Mouse (Mus musculus): ENCODE data around the gene Fkrp. TPM values are rescaled to one million over a fixed set of nuclear protein-coding genes. Genes with fewer than 3 reads are reported as not detected.

Gene Fkrp
- polyA plus RNA-seq, 1 experiment from 2014 or later = 14.2 TPM

DNA sequence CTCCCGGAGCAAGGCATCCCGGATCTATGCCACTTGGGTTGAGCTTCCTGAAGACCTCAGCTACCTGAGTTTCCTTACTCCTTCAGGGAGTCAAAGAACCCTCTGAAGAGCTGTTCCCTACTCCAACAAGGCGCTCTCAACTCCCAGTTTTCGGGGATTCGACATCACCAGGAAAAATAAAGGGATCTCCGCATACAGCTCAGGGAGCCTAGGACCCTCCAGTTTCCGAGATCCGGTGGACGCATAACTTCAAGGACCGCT is 35.0 kb downstream of the Fkrp start:
- WGBS = 0% methylated on average over 10 of the region's 10 CpGs
- TF ChIP-seq CTCF (IDR thresholded peaks at IDR 0.05; ENCODE audit: low read depth) = no peak
- no peak for TF ChIP-seq EP300 (optimal IDR thresholded peaks at IDR 0.05)

DNA sequence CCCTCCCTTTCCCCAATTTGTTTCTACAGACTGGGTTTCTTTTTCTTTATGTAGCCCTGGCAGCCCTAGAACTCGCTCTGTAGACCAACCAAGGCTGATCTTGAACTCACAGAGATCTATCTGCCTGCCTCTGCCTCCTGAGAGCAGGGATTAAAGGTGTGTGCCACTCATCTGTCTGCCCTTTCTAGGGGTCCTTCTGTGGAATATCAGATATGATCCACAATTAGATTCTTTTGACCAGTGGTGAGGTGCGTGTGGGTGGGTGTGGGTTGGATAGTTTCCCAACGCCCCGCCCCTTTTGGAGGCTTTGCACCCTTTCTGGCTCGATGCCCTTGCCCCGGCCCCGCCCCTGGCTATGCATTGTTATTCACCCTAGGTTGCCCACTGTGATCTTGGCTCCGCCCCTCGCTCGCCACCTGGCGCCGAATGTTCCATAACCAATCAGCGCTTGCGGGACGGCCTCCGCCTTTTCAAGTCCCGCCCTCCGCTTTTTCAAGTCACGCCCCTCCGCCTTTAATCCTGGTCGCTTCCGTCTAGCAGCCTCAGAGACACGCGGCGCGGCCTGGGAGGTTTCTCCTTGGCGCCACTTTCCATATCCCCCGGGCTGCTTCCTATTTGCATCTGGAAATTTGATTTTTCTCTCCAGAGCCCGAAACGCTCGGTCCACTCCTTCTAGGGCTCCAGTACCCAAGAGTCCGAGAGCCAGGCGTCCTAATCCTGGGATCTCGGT is 35.5 kb downstream of the Fkrp start, which contains the start of gene Slc1a5:
Gene Slc1a5, plus strand, starts transcription at position 516 of the 730 bp plus-strand sequence.
- peak; percentile 86 for ATAC-seq (ENCODE audit: low FRiP score, low TSS enrichment)
- Histone ChIP-seq H3K4me1 (replicated peaks; ENCODE audit: control insufficient read depth, insufficient read depth) (peaks cover 7% of the 10 kb centered on the region), H3K4me3 (ENCODE audit: low read depth, low read length) (peak within 1 kb of the TSS; percentile 71), H3K4me2 (replicated peaks; ENCODE audit: low read depth) (peak within 1 kb of the TSS; percentile 97), H3K27ac (replicated peaks) (peak within 1 kb of the TSS; percentile 65), H3K36me3 (ENCODE audit: control insufficient read depth, insufficient read depth, low read length) (no peaks in the 10 kb centered on the region), H3K27me3 (ENCODE audit: control insufficient read depth, insufficient read depth, low read length) (no peaks in the 10 kb centered on the region), H3K9ac (ENCODE audit: low read length) (peak within 1 kb of the TSS; percentile 74), H3K9me3 (ENCODE audit: control insufficient read depth, low read length) (no peaks in the 10 kb centered on the region)
- WGBS = 3% methylated on average over 34 of the region's 34 CpGs
- TF ChIP-seq CTCF (IDR thresholded peaks at IDR 0.05; ENCODE audit: low read depth) (peak; percentile 54), EP300 (optimal IDR thresholded peaks at IDR 0.05) (no peak)
- DNase-seq (ENCODE audit: low spot score) = peak; percentile 97

More for the DNA sequence above, 35.0 kb downstream of the Fkrp start:
- H3K9me3 ChIP-seq (ENCODE audit: control insufficient read depth, low read length) = no peaks in the 10 kb centered on the region
- H3K9ac ChIP-seq (ENCODE audit: low read length) = peak overlapping the region; percentile 74
- peaks cover 7% of the 10 kb centered on the region for H3K4me1 ChIP-seq (replicated peaks; ENCODE audit: control insufficient read depth, insufficient read depth)
- H3K4me3 ChIP-seq (ENCODE audit: low read depth, low read length) = peak overlapping the region; percentile 71
- ATAC-seq (ENCODE audit: low FRiP score, low TSS enrichment) (0 out of 2 replicates have a peak, but pooled peaks have one; percentile 4), DNase-seq (ENCODE audit: low spot score) (no peak)
- H3K27ac ChIP-seq (replicated peaks) = peak overlapping the region; percentile 46
- H3K27me3 ChIP-seq (ENCODE audit: control insufficient read depth, insufficient read depth, low read length) = no peaks in the 10 kb centered on the region
- H3K36me3 ChIP-seq (ENCODE audit: control insufficient read depth, insufficient read depth, low read length) = no peaks in the 10 kb centered on the region
- peak overlapping the region; percentile 97 for H3K4me2 ChIP-seq (replicated peaks; ENCODE audit: low read depth)

DNA sequence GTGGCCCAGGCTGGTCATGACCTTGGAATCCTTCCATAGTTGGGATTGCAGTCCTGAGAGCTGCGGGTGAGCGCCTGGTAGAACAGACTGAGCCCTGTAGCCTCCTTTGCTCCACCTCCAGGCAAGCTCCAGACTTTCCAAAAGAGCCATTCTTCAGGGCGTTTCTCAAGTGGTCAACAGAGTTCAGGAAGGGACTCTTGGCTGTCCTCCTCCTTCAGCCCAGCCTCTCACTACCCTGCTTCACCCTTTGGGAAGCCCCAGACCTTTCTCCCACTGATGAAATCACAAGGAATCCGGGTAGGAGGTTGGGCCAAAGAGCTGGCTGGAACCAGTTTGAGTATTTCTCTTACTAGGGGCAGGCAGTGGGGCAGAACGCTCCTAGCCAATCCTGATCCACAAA is 36.5 kb downstream of the Fkrp start:
- DNase-seq (ENCODE audit: low spot score) (no peak), ATAC-seq (ENCODE audit: low FRiP score, low TSS enrichment) (peak; percentile 41)
- Histone ChIP-seq H3K4me1 (replicated peaks; ENCODE audit: control insufficient read depth, insufficient read depth) (peaks cover 7% of the 10 kb centered on the region), H3K27me3 (ENCODE audit: control insufficient read depth, insufficient read depth, low read length) (no peaks in the 10 kb centered on the region), H3K4me2 (replicated peaks; ENCODE audit: low read depth) (no peak overlapping the region), H3K36me3 (ENCODE audit: control insufficient read depth, insufficient read depth, low read length) (no peaks in the 10 kb centered on the region), H3K27ac (replicated peaks) (peak overlapping the region; percentile 65), H3K9me3 (ENCODE audit: control insufficient read depth, low read length) (no peaks in the 10 kb centered on the region), H3K9ac (ENCODE audit: low read length) (no peak overlapping the region), H3K4me3 (ENCODE audit: low read depth, low read length) (no peak overlapping the region)
- 57% methylated on average over 5 of the region's 5 CpGs for WGBS
- no peak for TF ChIP-seq EP300 (optimal IDR thresholded peaks at IDR 0.05)
- TF ChIP-seq CTCF (IDR thresholded peaks at IDR 0.05; ENCODE audit: low read depth) = 0 out of 2 replicates have a peak, but pooled peaks have one; percentile 16

DNA sequence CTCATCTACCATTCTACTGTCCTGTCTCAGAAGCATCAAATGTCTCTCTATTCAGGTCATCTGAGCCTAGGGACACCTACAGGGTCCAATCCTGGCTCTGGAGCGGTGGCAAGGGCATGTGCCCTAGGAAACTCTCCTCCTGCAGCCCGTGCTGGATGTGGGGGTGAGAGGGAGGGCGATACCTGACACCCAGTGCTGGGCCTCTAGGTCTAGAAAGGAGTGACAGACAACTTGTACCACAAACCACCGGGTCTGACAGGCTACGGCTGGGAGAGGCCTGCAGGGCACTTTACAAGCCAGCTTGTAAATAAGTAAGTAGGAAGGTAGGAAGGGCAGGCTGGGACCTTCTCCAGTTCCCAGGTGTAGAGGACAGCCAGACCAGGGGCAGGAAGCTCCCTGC is 40.6 kb downstream of the Fkrp start:
- WGBS = 51% methylated on average over 5 of the region's 5 CpGs
- DNase-seq (ENCODE audit: low spot score) (no peak), ATAC-seq (ENCODE audit: low FRiP score, low TSS enrichment) (no peak)
- Histone ChIP-seq H3K4me1 (replicated peaks; ENCODE audit: control insufficient read depth, insufficient read depth) (no peaks in the 10 kb centered on the region), H3K4me3 (ENCODE audit: low read depth, low read length) (no peak overlapping the region), H3K27me3 (ENCODE audit: control insufficient read depth, insufficient read depth, low read length) (no peaks in the 10 kb centered on the region), H3K36me3 (ENCODE audit: control insufficient read depth, insufficient read depth, low read length) (no peaks in the 10 kb centered on the region), H3K9ac (ENCODE audit: low read length) (0 out of 2 replicates have a peak overlapping the region, but pooled peaks have one; percentile 23), H3K27ac (replicated peaks) (no peak overlapping the region), H3K4me2 (replicated peaks; ENCODE audit: low read depth) (no peak overlapping the region), H3K9me3 (ENCODE audit: control insufficient read depth, low read length) (no peaks in the 10 kb centered on the region)
- no peak for TF ChIP-seq CTCF (IDR thresholded peaks at IDR 0.05; ENCODE audit: low read depth)
- TF ChIP-seq EP300 (optimal IDR thresholded peaks at IDR 0.05) = no peak

DNA sequence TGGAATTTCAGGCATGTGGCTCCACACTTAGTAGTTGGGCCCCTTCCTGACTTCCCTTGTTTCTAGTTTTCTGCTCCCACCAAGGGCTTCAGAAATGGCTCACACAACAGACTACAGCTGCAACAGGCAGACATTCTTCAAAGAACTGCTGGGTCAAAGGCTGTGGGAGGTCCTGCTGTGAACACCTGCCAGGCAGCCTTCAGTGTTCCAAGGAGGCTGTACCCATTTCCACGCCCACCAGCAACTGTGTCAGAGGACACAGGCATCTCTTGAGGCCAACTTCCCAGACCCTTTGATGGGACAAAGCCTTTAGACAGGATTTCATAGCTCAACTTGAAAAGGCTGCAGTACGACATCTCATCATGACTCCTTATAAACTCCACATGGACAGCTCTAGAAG is 50.1 kb downstream of the Fkrp start:
- TF ChIP-seq EP300 (optimal IDR thresholded peaks at IDR 0.05) = no peak
- no peak for TF ChIP-seq CTCF (IDR thresholded peaks at IDR 0.05; ENCODE audit: low read depth)
- no peaks in the 10 kb centered on the region for H3K9me3 ChIP-seq (ENCODE audit: control insufficient read depth, low read length)
- H3K4me1 ChIP-seq (replicated peaks; ENCODE audit: control insufficient read depth, insufficient read depth) = no peaks in the 10 kb centered on the region
- WGBS = 47% methylated on average over 2 of the region's 2 CpGs
- no peak overlapping the region for H3K27ac ChIP-seq (replicated peaks)
- DNase-seq (ENCODE audit: low spot score) (no peak), ATAC-seq (ENCODE audit: low FRiP score, low TSS enrichment) (no peak)
- no peak overlapping the region for H3K9ac ChIP-seq (ENCODE audit: low read length)
- no peaks in the 10 kb centered on the region for H3K36me3 ChIP-seq (ENCODE audit: control insufficient read depth, insufficient read depth, low read length)
- no peaks in the 10 kb centered on the region for H3K27me3 ChIP-seq (ENCODE audit: control insufficient read depth, insufficient read depth, low read length)
- no peak overlapping the region for H3K4me3 ChIP-seq (ENCODE audit: low read depth, low read length)
- no peak overlapping the region for H3K4me2 ChIP-seq (replicated peaks; ENCODE audit: low read depth)

DNA sequence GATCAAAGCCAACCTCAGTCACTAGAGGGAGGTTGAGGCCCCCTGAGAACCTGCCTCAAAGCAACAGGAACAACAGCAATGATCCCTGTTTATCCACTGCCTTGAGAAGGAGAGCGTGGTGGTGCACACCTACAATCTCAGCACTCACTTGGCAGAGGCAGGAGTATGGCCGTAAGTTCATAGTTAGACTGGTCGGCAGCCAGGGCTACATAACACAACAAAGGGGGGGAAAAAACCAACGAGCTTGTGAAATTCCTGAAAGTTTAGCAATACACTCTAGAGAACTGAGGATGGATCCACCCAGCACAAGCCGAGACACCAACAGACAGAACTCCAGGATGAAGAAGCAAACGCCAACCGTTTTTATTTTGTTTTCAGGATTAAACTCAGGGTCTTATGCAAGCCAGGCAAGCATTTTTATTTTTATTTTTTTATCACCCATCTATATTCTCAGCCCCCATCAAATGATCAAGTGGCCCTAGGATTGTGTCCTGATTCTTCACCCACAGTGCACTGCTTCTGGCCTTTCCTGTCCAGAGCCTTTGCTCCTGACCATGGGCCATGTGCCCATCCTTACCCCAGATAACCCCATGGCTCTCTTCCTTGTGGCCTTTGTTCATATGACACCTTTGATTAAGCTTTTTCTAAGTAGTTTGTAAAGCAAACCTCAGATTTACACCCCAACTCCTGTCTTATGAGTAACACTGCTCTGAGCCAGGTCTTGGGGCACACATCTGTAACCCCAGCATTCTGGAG is 52.9 kb downstream of the Fkrp start:
- H3K27ac ChIP-seq (replicated peaks) = no peak overlapping the region
- no peaks in the 10 kb centered on the region for H3K27me3 ChIP-seq (ENCODE audit: control insufficient read depth, insufficient read depth, low read length)
- DNase-seq (ENCODE audit: low spot score) (no peak), ATAC-seq (ENCODE audit: low FRiP score, low TSS enrichment) (no peak)
- H3K36me3 ChIP-seq (ENCODE audit: control insufficient read depth, insufficient read depth, low read length) = no peaks in the 10 kb centered on the region
- no peak overlapping the region for H3K4me2 ChIP-seq (replicated peaks; ENCODE audit: low read depth)
- WGBS = 68% methylated on average over 7 of the region's 7 CpGs
- H3K4me3 ChIP-seq (ENCODE audit: low read depth, low read length) = no peak overlapping the region
- no peak overlapping the region for H3K9ac ChIP-seq (ENCODE audit: low read length)
- no peaks in the 10 kb centered on the region for H3K9me3 ChIP-seq (ENCODE audit: control insufficient read depth, low read length)
- H3K4me1 ChIP-seq (replicated peaks; ENCODE audit: control insufficient read depth, insufficient read depth) = no peaks in the 10 kb centered on the region
- TF ChIP-seq CTCF (IDR thresholded peaks at IDR 0.05; ENCODE audit: low read depth) (no peak), EP300 (optimal IDR thresholded peaks at IDR 0.05) (no peak)

Measured in stomach, postnatal 0 days (tissue).